In the genomic region with DNA sequence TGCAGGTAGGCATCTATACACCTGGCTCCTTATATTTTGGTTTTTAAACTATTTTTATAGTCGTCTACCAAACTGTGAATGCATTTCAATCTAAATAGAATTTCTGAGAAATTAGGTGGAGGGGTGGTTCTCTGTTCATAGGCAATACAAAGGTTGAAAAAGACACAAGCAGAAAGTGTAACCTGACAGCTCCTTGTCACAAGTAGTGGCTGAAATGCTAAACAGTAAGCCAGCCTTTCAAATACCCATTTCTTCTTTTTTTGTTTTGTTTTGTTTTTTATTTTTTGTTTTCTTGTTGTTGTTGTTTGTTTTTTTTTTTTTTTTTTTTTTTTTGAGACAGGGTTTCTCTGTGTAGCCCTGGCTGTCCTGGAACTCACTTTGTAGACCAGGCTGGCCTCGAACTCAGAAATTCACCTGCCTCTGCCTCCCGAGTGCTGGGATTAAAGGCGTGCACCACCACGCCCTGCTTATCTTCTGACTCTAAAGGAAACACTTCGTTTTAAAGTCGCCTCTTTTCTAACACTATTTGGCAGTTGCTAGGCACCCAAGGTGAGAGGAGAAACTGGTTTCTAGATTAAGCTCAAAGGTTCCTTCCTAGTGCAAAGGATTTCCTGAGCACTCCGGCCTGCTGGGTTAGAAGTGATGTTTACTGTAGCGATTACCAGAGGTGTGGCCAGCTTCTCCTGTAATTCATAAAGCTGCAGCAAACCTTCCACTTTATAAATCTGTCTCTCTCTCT, we compare ENCODE assay signal across 15 mouse cellular contexts. TPM values are rescaled to one million over a fixed set of nuclear protein-coding genes. Genes with fewer than 3 reads are reported as not detected.
DNase-seq lines count a peak whose midpoint lies in the region; ATAC-seq and TF ChIP-seq lines count a peak whose summit lies in the region.
"Had no signal": no experiment of that assay in that cellular context is flagged by ENCODE, and none has a peak within 500 bp of the region (broad histone marks: within the 10 kb centered on the region; RNA-seq: fewer than 3 reads in every experiment).

No protein-coding gene starts in this region.

- H3K9ac ChIP-seq in MEL (ENCODE audit: control insufficient read depth, low read depth, low read length, poor library complexity, severe bottlenecking) = no peak overlapping the region
- no peak overlapping the region for H3K9ac ChIP-seq in liver, embryonic 12.5 days
- no peak overlapping the region for H3K9ac ChIP-seq in stomach, embryonic 16.5 days (ENCODE audit: low read length)
- H3K9ac ChIP-seq: limb, embryonic 13.5 days; midbrain, embryonic 15.5 days had no signal

- no peaks in the 10 kb centered on the region for H3K27me3 ChIP-seq in MEL (ENCODE audit: control insufficient read depth in 1 of 2, insufficient read depth in 2 of 2, low read length in 2 of 2)
- H3K27me3 ChIP-seq in liver, embryonic 12.5 days (replicated peaks) = no peaks in the 10 kb centered on the region
- no peaks in the 10 kb centered on the region for H3K27me3 ChIP-seq in stomach, embryonic 16.5 days (ENCODE audit: control insufficient read depth, insufficient read depth, low read length)
- H3K27me3 ChIP-seq: limb, embryonic 13.5 days; midbrain, embryonic 15.5 days had no signal

- peak overlapping the region; percentile 79 for H3K27ac ChIP-seq in MEL (ENCODE audit: control insufficient read depth, low read depth, low read length)
- H3K27ac ChIP-seq in liver, embryonic 12.5 days = peak overlapping the region; percentile 81
- peak overlapping the region; percentile 38; the same call in 1 of the 2 replicates for H3K27ac ChIP-seq in stomach, embryonic 16.5 days (ENCODE audit: low read length)
- H3K27ac ChIP-seq: limb, embryonic 13.5 days; midbrain, embryonic 15.5 days had no signal

- intact Hi-C loops in left cerebral cortex, postnatal 4 days (cut with DNase I) = no loop called here

- no peaks in the 10 kb centered on the region for H3K79me2 ChIP-seq in MEL (ENCODE audit: control insufficient read depth, insufficient read depth, low read length, poor library complexity)

- no peak for TF ChIP-seq RAD21 in MEL (IDR thresholded peaks at IDR 0.05; ENCODE audit: low read depth, low read length)

- peaks cover 0 to 33% of the 10 kb centered on the region in 2 experiments; a peak in 2 of 4 replicates for H3K36me3 ChIP-seq in MEL (ENCODE audit: control insufficient read depth in 1 of 2, insufficient read depth in 2 of 2, low read length in 2 of 2)
- no peaks in the 10 kb centered on the region for H3K36me3 ChIP-seq in liver, embryonic 12.5 days
- no peaks in the 10 kb centered on the region for H3K36me3 ChIP-seq in stomach, embryonic 16.5 days (ENCODE audit: control insufficient read depth, insufficient read depth, low read length)
- H3K36me3 ChIP-seq: limb, embryonic 13.5 days; midbrain, embryonic 15.5 days had no signal

- no peak for TF ChIP-seq CTCF in MEL (IDR thresholded peaks at IDR 0.05 in 2 of 3, conservative IDR thresholded peaks at IDR 0.05 in 1 of 3; ENCODE audit: control insufficient read depth in 1 of 3, insufficient read depth in 1 of 3, low read depth in 2 of 3, low read length in 3 of 3, poor library complexity in 1 of 3, severe bottlenecking in 1 of 3)

- peak overlapping the region; percentile 18; the same call in 1 of the 2 replicates for H3K4me2 ChIP-seq in liver, embryonic 12.5 days
- H3K4me2 ChIP-seq in stomach, embryonic 16.5 days (ENCODE audit: low read depth, low read length) = no peak overlapping the region
- H3K4me2 ChIP-seq: limb, embryonic 13.5 days; midbrain, embryonic 15.5 days had no signal

- peaks cover 23 to 25% of the 10 kb centered on the region in 2 experiments for H3K4me1 ChIP-seq in MEL (ENCODE audit: control insufficient read depth in 1 of 2, insufficient read depth in 2 of 2, low read length in 2 of 2)
- H3K4me1 ChIP-seq in liver, embryonic 12.5 days = peaks cover 47% of the 10 kb centered on the region
- H3K4me1 ChIP-seq in stomach, embryonic 16.5 days (ENCODE audit: control insufficient read depth, insufficient read depth, low read length) = peaks cover 5% of the 10 kb centered on the region; the same call in 1 of the 2 replicates
- H3K4me1 ChIP-seq: midbrain, embryonic 15.5 days had no signal

- no peak for TF ChIP-seq POLR2A in MEL (IDR thresholded peaks at IDR 0.05; ENCODE audit: control insufficient read depth in 1 of 2, insufficient read depth in 1 of 2, low read depth in 1 of 2, low read length in 2 of 2, poor library complexity in 1 of 2)

- DNase-seq in kidney, postnatal 14 days = peak; percentile 17
- no peak for DNase-seq in kidney, postnatal 36 days
- DNase-seq in MEL (ENCODE audit: low read depth, low spot score) = peak; percentile 46
- DNase-seq in embryo, embryonic 10 days (ENCODE audit: low spot score) = no peak
- DNase-seq in left cerebral cortex, postnatal 4 days = no peak
- DNase-seq in frontal cortex, postnatal 25 days (ENCODE audit: low spot score in 2 of 2) = no peak
- DNase-seq: adrenal gland, postnatal 14 days; cerebellum, adult 9-10 months; gastrocnemius, postnatal 14 days had no signal

- peak in 1 of 2 experiments; percentile 16; a peak in 1 of 4 replicates for TF ChIP-seq EP300 in MEL (IDR thresholded peaks at IDR 0.05; ENCODE audit: low read depth in 1 of 2, low read length in 2 of 2)

- WGBS in liver, embryonic 12.5 days (ENCODE audit: insufficient replicate concordance) = 20% methylated on average over 9 of the region's 9 CpGs
- WGBS in stomach, embryonic 16.5 days = 60% methylated on average over 9 of the region's 9 CpGs

- ATAC-seq in liver, embryonic 12.5 days = no peak
- ATAC-seq in stomach, embryonic 16.5 days (ENCODE audit: insufficient read depth, low FRiP score) = peak; percentile 79; the same call in 1 of the 2 replicates
- ATAC-seq: midbrain, embryonic 15.5 days had no signal

- no peak overlapping the region for H3K4me3 ChIP-seq in MEL (ENCODE audit: control insufficient read depth in 1 of 2, insufficient read depth in 1 of 2, low read depth in 2 of 2, low read length in 2 of 2)
- no peak overlapping the region for H3K4me3 ChIP-seq in liver, embryonic 12.5 days
- no peak overlapping the region for H3K4me3 ChIP-seq in stomach, embryonic 16.5 days (replicated peaks; ENCODE audit: low read length)
- H3K4me3 ChIP-seq: erythroblast, embryonic 14.5 days; limb, embryonic 13.5 days; midbrain, embryonic 15.5 days had no signal

- H3K9me3 ChIP-seq in MEL (replicated peaks; ENCODE audit: insufficient read depth, low read length) = no peaks in the 10 kb centered on the region
- H3K9me3 ChIP-seq in liver, embryonic 12.5 days (replicated peaks) = no peaks in the 10 kb centered on the region
- no peaks in the 10 kb centered on the region for H3K9me3 ChIP-seq in stomach, embryonic 16.5 days (replicated peaks; ENCODE audit: control insufficient read depth, low read length)
- H3K9me3 ChIP-seq: limb, embryonic 13.5 days; midbrain, embryonic 15.5 days had no signal

TF ChIP-seq in MEL, 35 proteins besides CTCF, POLR2A, EP300 and RAD21:
- TF ChIP-seq MAZ (IDR thresholded peaks at IDR 0.05; ENCODE audit: low read depth, low read length) (no peak), GABPA (IDR thresholded peaks at IDR 0.05; ENCODE audit: low read depth, low read length) (no peak), SIN3A (IDR thresholded peaks at IDR 0.05; ENCODE audit: low read length) (no peak), ZC3H11A (IDR thresholded peaks at IDR 0.05; ENCODE audit: low read depth, low read length) (no peak), BHLHE40 (IDR thresholded peaks at IDR 0.05; ENCODE audit: borderline replicate concordance, low read depth, low read length) (no peak), TCF12 (IDR thresholded peaks at IDR 0.05; ENCODE audit: low read depth, low read length) (no peak), UBTF (IDR thresholded peaks at IDR 0.05; ENCODE audit: borderline replicate concordance, insufficient read depth, low read depth, low read length) (no peak), CHD1 (IDR thresholded peaks at IDR 0.05; ENCODE audit: low read depth, low read length) (no peak), TAL1 (IDR thresholded peaks at IDR 0.05; ENCODE audit: low read length) (no peak), POLR2AphosphoS2 (IDR thresholded peaks at IDR 0.05; ENCODE audit: low read length) (no peak)

RNA-seq across cellular contexts. Expression of gene Ifngr1, which starts 9.7 kb away (rescaled TPM):
- total RNA-seq in MEL (2012; rRNA removed) = 15.4 and 19.8 TPM in 2 replicates
- 10 to 100 TPM in 1 of 2 experiments, not detected in 1; 18.6 TPM for polyA plus RNA-seq in MEL (2012; ENCODE audit: insufficient read depth in 1 of 2, insufficient read length in 2 of 2, low read depth in 1 of 2, low replicate concordance in 2 of 2, missing spikeins in 1 of 2)
- 38.0 and 40.7 TPM in 2 replicates for polyA plus RNA-seq in liver, embryonic 12.5 days (2016; fragmentation: Nextera tagmentation; extraction: Ambion mirVana)
- 75.3 and 79.8 TPM in 2 replicates for polyA plus RNA-seq in stomach, embryonic 16.5 days (2015; fragmentation: Nextera tagmentation; extraction: Ambion mirVana)
- total RNA-seq in left cerebral cortex, postnatal 4 days (2021) = 10 to 100 TPM; 12.4 to 12.5 TPM

RNA-seq across cellular contexts. Expression of gene Il22ra2, which starts 39.8 kb away (rescaled TPM):
- not detected in 2 replicates for total RNA-seq in MEL (2012; rRNA removed)
- polyA plus RNA-seq in MEL (2012; ENCODE audit: insufficient read depth in 1 of 2, insufficient read length in 2 of 2, low read depth in 1 of 2, low replicate concordance in 2 of 2, missing spikeins in 1 of 2) = not detected
- not detected in 2 replicates for polyA plus RNA-seq in liver, embryonic 12.5 days (2016; fragmentation: Nextera tagmentation; extraction: Ambion mirVana)
- not detected in 2 replicates for polyA plus RNA-seq in stomach, embryonic 16.5 days (2015; fragmentation: Nextera tagmentation; extraction: Ambion mirVana)
- total RNA-seq in left cerebral cortex, postnatal 4 days (2021) = not detected
- total RNA-seq: gastrocnemius, postnatal 14 days had no signal
- polyA plus RNA-seq: erythroblast, embryonic 14.5 days; hindbrain, embryonic 11.5 days; limb, embryonic 13.5 days; midbrain, embryonic 15.5 days had no signal

Comparison
In these comparisons a context has a peak if more than half of its experiments do, and no peak if none do; other contexts are left out.
1. DNase-seq: peak in kidney, postnatal 14 days (single experiment) and MEL (single experiment); none in kidney, postnatal 36 days (0 of 2), embryo, embryonic 10 days (single experiment), left cerebral cortex, postnatal 4 days (single experiment) and frontal cortex, postnatal 25 days (0 of 2).
2. Peak in every context shown above with its lines, with median percentiles within 50 percentile points of each other: H3K27ac ChIP-seq.